Mouse (Mus musculus) spleen, postnatal 36 days (tissue): ENCODE data around the gene Ccr8.
A peak's percentile ranks its signal among the peaks of the same experiment; 100 is the strongest.

Experiments used
- DNase-seq, 2 experiments: peaks; one replicate each; pipeline ENCODE4 v3.0.0; 2022; ENCODE audit warnings: low spot score in 2 of 2, mixed read lengths in 1 of 2

Gene Ccr8

GRCm38 (mm10) chr9:120132980-120133754 lies 41.3 kb downstream of the Ccr8 start:
- no peak for DNase-seq

GRCm38 (mm10) chr9:120133755-120134475 lies 42.0 kb downstream of the Ccr8 start:
- no peak for DNase-seq

- DNase-seq = no peak
These were observed 42.7 kb downstream of the Ccr8 start for GRCm38 (mm10) chr9:120134529-120135160.

GRCm38 (mm10) chr9:120135454-120135853 lies 43.5 kb downstream of the Ccr8 start:
- DNase-seq = no peak

- peak; percentile 43 to 52 for DNase-seq
These were observed 48.7 kb downstream of the Ccr8 start for GRCm38 (mm10) chr9:120140652-120141051.

- no peak for DNase-seq
These were observed 52.6 kb downstream of the Ccr8 start for GRCm38 (mm10) chr9:120144474-120144873.
